Mouse (Mus musculus) mature B cell (primary cell): Measurements from ENCODE around the gene Junb.

ENCODE experiments used
- in situ Hi-C: fragments of 300-500 bp; cut with MboI; formaldehyde crosslinking; loops from 2 replicates; pipeline ENCODE4 v1.14.3; 2019

Gene Junb

DNA sequence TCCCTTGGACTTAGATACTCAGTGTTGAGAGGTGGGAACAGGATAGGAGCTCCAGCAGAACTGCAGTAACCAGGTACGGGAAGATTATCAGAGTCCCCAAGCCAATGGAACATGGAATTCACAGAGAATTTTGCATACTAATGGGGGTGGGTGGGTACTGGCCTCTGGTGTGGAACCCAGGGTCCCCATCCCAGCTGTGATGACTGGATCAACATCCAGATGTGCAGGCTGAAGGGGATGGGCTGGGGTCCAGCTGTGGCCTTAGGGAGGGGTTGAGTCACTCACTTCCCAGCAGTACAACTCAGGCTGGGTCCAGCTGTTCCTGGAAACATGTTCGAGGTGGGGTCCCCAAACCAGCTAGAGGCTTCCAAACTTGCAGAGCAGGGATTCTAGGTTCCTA, 9.4 kb upstream of the Junb start:
- in situ Hi-C loops = loop anchor here (10.0 kb wide), 1 partner anchor 1243 kb away; the partner anchor contains the start of gene Adgre5

DNA sequence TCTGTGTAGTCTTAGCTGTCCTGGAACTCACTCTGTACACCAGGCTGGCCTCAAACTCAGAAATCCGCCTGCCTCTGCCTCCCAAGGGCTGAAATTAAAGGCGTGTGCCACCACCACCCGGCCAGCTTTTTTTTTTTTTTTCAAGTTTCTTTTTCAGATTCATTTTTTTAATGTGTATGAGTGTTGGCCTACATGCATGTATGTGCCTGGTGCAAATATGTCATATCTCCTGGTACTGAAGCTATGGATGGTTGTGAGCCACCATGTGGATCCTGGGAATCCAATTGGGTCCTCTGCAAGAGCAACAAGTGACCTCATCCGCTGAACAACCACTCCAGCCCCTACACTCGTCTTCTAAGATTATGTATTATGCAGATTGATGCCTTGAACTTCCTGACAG, 8.9 kb upstream of the Junb start:
- in situ Hi-C loops = loop anchor here (10.0 kb wide), 1 partner anchor 1243 kb away; the partner anchor contains the start of gene Adgre5

DNA sequence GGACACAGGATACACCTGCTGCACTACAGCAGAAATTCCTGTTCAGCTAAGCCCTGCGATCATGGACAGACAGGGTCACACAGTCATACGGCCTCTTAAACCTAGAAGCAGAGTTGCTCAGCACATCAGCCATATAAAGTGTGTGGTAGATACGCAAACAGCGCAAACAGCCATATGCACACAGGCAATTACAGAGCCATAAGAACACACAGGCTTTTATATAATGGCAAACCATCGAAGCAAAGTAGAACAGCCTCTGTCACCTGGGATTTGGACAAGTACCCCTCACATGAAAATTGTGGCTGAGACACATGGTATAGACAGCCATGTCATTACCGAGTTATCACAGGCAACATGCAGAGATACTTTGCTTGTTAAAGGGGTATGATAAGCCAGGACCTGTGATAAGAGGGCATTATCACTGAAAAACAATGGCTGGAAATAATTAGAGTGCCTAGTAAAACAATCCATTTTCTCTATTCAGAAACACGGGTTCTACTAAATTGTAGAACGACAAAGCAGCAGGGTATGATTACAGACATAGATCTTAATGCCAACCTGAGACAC, 7.9 kb upstream of the Junb start:
- in situ Hi-C loops = loop anchor here (10.0 kb wide), 1 partner anchor 1242 kb away; the partner anchor contains the start of gene Adgre5

DNA sequence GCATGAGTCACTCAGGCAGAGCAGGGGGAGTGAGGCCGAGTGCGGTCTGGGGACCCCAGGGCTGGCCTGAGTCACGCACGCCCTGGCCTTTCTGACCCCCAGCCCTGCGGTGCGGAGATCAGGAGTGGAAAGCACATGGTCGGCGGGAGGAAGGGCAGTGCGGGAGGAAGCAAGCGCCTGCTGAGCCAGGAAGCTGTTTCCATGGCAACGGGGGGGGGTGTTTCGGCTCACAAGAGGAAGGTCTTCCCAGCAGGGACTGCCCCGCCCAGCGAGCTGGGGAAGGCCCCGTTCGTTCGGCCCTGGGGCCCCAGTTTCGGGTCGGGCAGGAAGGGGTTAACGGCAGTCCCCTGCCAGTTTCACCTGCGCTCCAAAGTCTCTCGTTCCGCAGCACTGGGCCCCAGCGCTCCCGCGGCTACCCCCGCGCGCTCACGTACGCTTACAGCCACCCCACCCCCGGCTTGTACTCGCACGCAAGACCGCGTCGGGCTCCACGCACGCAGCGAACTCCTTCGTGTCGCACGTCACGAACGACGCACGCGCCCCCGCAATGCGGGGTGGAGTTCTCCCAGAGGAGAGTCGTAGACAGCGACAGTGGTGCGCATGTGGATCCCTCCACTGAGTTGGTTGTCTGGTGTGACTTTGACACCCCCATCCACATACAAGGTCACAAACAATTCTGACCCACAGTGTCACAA, 7.3 kb upstream of the Junb start:
- in situ Hi-C loops = loop anchor here (10.0 kb wide), 1 partner anchor 1241 kb away; the partner anchor contains the start of gene Adgre5

DNA sequence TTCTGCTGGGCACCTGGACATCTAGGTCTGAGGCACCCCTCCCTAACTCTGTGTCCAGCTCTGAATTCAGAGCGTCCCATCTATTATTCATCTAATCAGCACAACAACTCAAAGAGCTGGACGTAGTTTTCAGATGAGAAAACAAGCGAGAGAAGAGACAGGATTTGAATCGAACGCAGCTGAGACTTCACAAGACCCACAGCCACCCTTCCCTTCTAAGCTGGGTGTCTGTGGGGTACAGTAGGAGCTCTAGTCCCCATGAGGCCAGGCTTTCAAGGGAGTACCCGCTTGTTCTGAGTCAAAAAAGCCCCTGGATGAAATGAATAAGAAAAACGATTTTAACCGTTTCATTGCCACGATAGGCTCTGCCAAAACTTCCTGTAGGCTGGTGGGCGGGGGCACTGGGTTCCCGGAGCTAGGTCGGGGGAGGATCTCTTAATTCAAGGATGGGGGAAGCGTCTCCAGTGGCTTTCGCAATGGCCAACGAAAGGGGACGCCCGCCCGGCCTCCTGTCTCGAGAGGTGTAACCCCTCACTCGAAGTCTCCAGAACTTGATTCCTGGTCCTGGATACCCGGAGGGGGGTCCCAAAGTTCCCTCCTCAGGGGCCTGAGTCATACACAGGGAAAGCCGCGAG, 6.6 kb upstream of the Junb start:
- in situ Hi-C loops = loop anchor here (10.0 kb wide), 1 partner anchor 1240 kb away; the partner anchor contains the start of gene Adgre5

DNA sequence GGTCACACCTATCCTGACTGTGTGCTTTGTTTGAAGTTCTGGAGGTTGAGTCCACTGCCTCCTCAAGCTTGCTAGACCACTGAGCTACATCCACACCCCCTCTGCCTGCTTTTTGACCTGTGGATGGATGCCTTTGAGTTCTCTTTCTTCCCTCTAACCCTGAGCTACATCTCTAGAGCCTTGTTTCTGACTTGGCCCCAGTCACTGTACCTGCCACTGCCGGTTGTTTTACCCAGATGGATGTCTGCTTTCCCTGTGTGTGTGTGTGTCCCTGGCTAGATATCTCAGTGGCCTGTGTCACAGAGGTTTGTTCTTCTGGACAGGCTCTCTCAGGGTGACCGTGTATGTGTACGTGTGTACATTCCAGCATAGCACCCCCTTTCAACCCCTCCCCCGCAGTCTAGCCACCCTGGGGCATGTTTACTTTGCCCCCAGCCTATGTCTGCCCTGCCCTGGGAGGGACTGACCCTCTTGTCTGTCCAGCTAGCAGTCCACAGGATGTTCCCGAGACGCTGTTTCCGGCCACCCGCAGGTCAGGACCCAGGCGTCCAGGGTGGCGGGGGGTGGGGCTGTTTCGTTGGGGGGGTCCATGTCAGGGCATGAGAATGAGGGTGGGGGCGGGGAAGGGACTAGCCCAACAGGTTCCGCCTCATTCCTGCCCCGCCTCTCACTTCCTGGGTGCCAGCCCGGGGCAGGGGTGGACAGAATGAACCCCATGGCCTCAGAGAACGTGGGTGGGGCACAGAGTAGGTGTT, 6.0 kb upstream of the Junb start:
- in situ Hi-C loops = loop anchor here (10.0 kb wide), 1 partner anchor 1240 kb away; the partner anchor contains the start of gene Adgre5

DNA sequence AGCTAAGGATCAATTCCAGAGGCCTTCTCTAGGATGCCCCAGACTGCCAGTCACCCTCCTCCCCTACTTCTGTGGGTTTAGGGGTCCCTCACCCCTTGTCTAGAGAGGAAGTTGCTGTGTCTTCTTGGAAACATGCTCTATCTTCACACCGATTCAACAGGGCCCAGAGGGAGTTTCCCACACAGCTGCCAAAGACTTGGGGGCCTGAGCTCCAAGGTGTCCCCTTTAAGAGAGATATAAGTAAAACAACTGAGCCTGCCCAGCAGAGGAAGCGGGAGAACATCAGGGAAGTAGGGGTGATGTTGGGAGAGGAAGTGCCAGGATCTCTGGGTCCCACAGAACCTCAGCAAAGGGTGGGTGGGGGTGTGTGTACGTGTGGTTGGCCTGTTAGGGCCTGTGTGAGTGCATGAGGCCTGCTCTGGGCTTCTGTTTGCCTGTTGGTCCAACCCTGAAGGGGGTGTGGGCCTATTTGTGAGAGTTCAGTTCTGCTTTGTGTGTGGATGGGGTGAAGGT, 4.0 kb upstream of the Junb start:
- in situ Hi-C loops = loop anchor here (10.0 kb wide), 1 partner anchor 1238 kb away; the partner anchor contains the start of gene Adgre5

DNA sequence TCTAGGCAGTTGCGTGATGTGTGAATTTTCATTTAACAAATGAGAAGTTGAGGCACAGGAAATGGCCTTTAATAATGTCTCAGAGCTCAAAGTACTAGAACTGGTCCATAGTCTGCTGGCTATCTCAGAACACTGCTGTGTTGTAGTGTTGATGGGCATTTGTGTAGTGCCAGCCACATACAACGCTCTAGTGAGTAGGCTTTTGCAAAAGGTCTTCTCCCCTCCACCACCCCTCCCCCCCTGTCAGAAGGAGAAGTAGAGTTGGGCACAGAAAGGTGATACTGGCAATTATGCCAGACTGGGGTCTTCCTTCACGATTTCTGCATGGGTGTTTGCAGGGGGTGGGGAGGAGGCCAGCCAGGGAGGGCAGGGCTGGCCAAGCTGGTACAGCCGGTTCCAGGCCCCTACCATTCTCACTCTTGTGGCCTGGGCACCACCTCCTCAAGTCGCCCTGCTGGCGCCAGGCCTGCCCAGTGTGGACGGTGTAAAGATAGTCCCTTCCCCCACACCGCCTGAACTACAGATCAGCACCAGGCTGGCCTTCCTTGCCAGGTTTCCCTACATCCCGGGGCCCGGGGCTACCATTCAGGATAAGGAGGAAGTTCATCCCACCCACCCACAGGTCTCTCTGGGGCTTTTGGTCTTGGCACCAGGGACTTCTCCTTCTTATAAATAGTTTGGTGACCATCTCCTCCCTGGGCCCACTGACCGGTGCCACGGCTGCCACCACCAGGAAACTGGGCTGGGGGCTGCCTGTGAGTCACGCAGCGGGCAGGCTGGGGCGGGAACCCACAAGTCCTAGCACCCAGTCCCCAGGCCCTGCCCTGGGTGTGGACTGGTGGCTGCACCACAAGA, 3.4 kb upstream of the Junb start:
- in situ Hi-C loops = loop anchor here (10.0 kb wide), 1 partner anchor 1237 kb away; the partner anchor contains the start of gene Adgre5

DNA sequence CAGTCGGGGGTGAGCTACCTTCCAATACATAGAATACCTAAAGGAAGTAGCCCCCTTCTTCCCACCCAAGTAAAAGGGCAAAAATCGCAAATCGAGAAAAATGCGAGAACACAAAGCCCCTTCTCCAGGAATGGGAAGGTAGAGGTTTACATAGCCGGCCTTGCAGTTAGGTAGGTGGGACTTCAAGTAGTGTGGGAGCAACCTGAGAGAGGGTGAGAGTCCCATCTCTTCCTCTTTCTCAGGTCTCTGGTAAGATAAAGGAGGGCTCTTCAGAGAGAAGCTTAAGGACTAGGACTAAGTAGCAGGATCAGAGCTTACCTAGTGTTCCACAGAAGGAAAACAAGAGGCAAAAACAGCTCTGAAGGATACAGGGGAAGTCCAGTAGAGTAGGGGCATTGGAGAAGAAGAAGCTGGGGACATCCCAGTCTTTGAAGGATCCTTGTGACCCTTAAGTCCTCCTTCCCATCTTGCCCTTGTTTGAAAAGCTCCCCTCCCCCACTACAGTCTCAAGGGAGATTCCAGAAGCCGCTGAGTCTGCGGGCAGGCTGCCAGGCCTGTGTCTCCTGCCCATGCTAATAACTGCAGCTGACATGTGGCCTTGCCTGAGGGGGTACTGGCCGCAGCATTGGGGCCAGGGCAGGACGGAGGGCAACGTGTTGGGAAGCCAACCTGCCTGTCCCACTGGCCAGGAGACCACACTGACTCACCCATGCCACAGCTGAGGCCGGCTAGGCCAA, 2.3 kb upstream of the Junb start:
- in situ Hi-C loops = loop anchor here (10.0 kb wide), 1 partner anchor 1236 kb away; the partner anchor contains the start of gene Adgre5

DNA sequence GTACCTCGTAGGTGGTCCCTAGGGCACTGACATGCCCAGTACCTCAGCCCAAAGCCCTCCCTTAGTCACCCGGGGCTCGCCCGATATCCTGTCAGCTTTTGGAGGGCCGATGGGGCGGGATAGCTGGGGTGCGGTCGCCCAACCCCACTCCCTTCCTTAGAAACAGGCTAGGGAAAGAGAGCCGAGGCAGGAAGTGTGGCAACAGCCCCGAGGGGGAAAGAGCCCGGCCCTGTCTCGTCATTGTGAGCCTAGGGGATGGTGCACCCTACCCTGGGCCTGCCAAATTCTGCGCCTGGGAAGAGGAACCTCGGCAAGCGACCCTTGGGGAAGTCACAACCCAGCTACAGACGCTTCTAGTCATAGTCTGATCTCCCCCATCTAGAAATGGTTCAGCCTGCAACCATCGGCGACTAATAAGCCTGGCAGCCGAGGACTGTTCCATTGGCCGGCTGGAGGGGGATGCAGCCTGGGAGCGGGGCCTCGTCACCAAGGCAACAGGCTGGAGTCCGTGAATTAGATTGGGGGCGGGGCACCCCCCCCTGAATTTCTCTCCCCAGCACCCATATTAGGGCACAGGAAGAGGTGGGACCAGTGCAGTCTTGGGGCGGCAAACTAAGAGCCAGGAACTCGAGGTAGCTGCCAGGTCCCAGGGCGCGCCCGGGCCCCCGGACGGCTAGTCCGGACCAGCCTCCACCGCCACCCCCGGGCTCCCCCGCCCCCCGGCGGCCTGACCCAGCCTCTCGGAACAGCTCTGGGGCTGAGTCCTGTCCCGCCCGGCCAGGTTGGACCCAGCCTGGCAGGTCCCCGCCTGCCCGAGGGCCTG, 1.3 kb upstream of the Junb start:
- in situ Hi-C loops = loop anchor here (10.0 kb wide), 1 partner anchor 1235 kb away; the partner anchor contains the start of gene Adgre5

DNA sequence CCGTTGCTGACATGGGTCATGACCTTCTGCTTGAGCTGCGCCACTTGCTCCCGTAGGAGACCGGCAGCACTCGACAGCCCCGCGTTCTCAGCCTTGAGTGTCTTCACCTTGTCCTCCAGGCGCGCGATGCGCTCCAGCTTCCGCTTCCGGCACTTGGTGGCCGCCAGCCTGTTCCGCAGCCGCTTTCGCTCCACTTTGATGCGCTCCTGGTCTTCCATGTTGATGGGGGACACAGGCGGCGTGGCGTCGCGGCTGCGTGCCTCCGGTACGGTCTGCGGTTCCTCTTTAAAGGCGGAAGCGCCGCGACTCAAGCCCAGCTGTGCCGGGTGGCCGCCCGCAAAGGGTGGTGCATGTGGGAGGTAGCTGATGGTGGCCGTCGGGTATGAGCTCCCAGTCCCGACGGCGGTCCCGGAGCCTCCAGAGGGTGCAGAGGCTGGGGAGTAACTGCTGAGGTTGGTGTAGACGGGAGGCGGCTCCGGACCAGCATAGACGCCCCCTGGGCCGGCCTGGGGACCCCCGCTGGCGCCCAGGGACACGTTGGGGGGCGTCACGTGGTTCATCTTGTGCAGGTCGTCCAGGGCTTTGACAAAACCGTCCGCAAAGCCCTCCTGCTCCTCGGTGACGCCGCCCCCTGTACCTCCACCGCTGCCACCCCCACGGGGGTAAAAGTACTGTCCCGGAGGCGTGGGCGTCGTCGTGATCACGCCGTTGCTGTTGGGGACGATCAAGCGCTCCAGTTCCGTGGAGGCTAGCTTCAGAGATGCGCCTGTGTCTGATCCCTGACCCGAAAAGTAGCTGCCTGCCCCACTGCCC, 877 bp downstream of the Junb start:
- in situ Hi-C loops = no loop called here

DNA sequence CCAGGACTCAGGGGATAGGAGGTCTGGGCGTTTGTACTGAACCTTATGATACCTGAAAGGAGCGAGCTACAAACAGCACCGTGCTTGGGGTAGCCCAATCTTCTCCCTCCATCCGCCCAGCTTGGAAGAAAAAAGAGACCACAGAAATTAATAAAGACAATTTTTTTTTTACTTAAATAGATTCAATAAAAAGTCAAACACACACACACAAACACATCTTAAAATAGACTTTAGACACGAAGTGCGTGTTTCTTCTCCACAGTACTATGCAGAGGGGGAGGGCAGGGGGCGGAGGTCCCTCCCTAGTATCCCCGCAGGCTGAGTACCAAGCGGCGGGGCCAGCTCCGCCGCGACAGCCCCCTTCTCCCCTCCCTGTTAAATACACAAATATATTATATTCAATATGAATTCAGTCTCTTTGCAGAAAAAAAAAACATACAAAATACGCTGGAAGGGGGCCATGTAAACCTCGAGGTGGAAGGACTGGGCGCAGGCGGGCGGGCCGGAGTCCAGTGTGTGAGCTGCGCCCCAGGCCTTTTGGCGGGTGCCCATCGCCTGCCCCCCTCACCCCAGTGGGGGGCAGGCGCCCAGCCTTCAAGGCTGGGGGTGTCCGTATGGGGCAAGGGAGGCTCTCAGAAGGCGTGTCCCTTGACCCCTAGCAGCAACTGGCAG, 1.6 kb downstream of the Junb start:
- in situ Hi-C loops = no loop called here

DNA sequence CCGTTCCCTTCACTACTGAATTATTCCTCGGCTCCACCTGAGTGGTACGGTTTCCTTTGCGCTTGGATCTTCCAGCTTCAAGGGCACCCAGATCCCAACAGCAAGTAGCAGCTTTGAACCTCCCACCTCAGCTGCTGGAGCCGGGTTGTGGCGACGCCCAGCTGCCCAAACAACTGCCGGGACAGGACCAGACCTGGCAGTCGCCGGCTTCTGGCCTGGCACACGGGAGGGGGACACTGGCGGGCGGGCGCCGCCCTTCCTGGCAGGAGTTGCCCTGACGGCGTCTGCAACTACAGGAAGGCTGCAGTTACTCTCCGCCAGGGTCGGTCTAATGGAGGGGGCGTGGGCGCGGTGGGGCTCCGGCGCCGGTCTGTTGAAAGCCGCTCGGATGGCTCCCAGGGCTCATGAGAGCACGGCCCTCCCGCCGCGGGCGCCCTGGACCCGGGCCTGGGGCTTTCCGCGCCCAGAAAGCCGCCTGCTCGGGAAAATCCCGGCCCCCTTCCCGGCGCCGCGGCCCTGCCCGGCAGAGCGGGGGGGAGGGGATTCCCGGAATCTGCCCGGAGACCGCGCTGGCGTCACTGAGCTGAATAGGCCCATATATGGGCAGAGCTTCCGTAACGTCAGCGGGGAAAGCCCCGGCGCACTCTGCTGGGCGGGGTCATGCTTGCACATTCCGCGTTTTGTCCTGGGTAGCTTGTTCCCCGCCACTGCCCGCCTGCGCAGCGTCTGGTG, 2.3 kb downstream of the Junb start:
- in situ Hi-C loops = no loop called here

DNA sequence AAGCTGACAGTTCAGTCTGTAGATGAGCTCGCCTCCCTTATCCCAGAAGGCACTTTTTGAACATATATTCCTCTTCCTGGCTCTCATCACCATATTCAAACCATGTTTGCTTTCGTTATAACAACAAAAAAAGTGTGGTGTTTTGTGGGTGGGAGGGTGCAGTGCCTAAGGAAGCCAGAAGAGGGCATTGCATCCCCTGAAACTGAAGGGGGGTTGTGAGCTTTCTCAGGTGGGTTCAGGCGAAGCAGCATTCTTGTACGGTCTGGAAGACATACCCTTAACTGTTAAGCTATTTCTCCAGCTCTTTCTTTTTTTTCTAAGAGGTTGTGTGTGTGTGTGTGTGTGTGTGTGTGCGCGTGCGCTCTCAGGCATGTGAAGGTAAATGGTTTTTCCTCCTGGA, 3.1 kb downstream of the Junb start:
- in situ Hi-C loops = no loop called here

DNA sequence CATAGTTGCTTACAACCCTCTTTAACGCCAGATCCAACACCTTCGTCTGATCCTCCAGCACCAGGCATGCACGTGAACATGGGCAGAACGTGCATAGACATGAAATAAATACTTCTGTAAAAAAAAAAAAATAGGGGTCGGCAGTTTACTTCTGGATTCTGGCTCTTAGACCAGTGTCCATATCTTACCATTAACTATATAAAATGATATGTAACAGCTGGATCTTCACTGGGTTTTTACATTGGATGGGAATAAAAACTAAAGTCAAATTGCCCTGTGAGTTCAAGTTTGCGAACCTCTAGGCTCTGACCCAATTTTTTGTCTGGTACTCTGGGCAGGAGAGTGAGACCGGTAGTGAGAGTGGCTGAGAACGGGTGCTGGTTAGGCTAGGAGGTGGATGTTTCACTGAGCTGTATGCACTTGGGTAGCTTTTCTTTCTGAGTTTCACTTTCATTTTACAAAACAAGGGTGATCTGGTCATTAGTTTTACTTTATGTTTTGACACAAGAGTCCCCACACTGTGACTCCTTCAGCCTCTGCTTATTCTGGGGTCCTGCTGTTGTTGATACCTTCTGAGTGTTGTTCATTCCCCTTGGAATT, 3.9 kb downstream of the Junb start:
- in situ Hi-C loops = loop anchor here (25.0 kb wide), 1 partner anchor 313 kb away; the partner anchor contains the start of genes Orc6 and Vps35

DNA sequence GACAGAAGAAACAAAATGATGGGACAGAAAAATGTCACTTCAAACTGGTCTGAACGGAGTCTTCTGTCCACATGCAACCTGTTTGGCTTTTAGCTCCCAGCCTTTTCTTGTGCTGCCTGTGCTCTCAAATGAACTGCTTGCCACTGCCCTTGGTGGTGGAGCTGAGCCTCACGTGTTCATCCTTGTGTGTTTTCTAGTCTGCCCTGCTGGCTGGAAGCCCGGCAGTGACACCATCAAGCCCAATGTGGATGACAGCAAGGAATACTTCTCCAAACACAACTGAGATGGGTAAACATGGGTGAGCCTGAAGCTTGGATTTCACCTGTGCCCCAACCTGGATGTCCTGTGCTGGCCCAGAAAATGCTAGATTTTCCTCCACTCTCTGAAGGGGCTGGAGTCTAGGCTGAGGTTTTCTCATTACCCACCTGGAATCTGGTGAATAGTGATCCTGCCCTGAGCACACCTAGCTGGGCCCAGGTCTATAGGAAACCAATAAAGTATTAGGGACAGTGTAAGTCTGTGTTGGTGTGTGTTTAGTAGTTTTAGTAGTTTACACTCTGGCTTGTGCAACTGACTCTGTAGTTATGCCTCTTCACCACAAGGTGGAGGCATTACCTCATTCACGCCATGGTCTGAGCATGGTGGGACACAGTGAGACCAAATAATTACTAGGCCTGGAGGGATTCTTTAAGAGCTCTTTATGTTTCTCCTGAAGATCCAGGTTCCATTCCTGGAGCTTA, 4.5 kb downstream of the Junb start:
- in situ Hi-C loops = loop anchor here (25.0 kb wide), 1 partner anchor 313 kb away; the partner anchor contains the start of genes Orc6 and Vps35
